Comparison of ENCODE assay signal across 10 mouse cellular contexts in genomic region chr9:65019146-65019545, GRCm38 (mm10). TPM values are rescaled to one million over a fixed set of nuclear protein-coding genes. Genes with fewer than 3 reads are reported as not detected.
DNase-seq lines count a peak whose midpoint lies in the region; ATAC-seq and TF ChIP-seq lines count a peak whose summit lies in the region.
"Had no signal": no experiment of that assay in that cellular context is flagged by ENCODE, and none has a peak within 500 bp of the region (broad histone marks: within the 10 kb centered on the region; RNA-seq: fewer than 3 reads in every experiment).

No protein-coding gene starts in this region.

- H3K4me2 ChIP-seq in neural tube, embryonic 12.5 days (replicated peaks) = peak overlapping the region; percentile 83
- peak overlapping the region; percentile 87; the same call in 1 of the 2 replicates for H3K4me2 ChIP-seq in lung, embryonic 15.5 days

- no peak overlapping the region for H3K9ac ChIP-seq in neural tube, embryonic 12.5 days
- no peak overlapping the region for H3K9ac ChIP-seq in lung, embryonic 15.5 days

- no peak for TF ChIP-seq POLR2A in cerebellum, adult 2 months (IDR thresholded peaks at IDR 0.05; ENCODE audit: borderline replicate concordance, insufficient read depth, low read length)

- no peak for DNase-seq in cerebellum, adult 2 months
- DNase-seq in cerebellum, adult 9-11 months = no peak
- DNase-seq in neural tube, embryonic 10.5 days (ENCODE audit: extremely low spot score, low spot score) = no peak
- DNase-seq in ovary, postnatal 10 days (ENCODE audit: low spot score) = no peak
- DNase-seq in cerebellum, adult 11 months = no peak
- no peak for DNase-seq in heart, postnatal 10 days
- DNase-seq: kidney, postnatal 4 days had no signal

- H3K27me3 ChIP-seq in cerebellum, adult 2 months (ENCODE audit: control insufficient read depth, insufficient read depth, low read length) = no peaks in the 10 kb centered on the region
- no peaks in the 10 kb centered on the region for H3K27me3 ChIP-seq in neural tube, embryonic 12.5 days (replicated peaks)
- no peaks in the 10 kb centered on the region for H3K27me3 ChIP-seq in lung, embryonic 15.5 days
- H3K27me3 ChIP-seq: Patski had no signal

- 45% methylated on average over 3 of the region's 3 CpGs for WGBS in cerebellum, adult 2 months
- 60% methylated on average over 3 of the region's 3 CpGs for WGBS in neural tube, embryonic 12.5 days
- 13% methylated on average over 3 of the region's 3 CpGs for WGBS in lung, embryonic 15.5 days

- H3K9me3 ChIP-seq in neural tube, embryonic 12.5 days = no peaks in the 10 kb centered on the region
- no peaks in the 10 kb centered on the region for H3K9me3 ChIP-seq in lung, embryonic 15.5 days

- peak overlapping the region; percentile 25 for H3K4me3 ChIP-seq in cerebellum, adult 2 months (replicated peaks; ENCODE audit: insufficient read depth, low read depth, low read length)
- H3K4me3 ChIP-seq in neural tube, embryonic 12.5 days = no peak overlapping the region
- no peak overlapping the region for H3K4me3 ChIP-seq in lung, embryonic 15.5 days

- no peak for TF ChIP-seq CTCF in cerebellum, adult 2 months (IDR thresholded peaks at IDR 0.05; ENCODE audit: borderline replicate concordance, insufficient read depth, low read depth, low read length)

- H3K36me3 ChIP-seq in neural tube, embryonic 12.5 days = no peaks in the 10 kb centered on the region
- H3K36me3 ChIP-seq in lung, embryonic 15.5 days = no peaks in the 10 kb centered on the region

- intact Hi-C loops in heart, postnatal 10 days (cut with DNase I) = no loop called here

- ATAC-seq in neural tube, embryonic 12.5 days (ENCODE audit: low FRiP score, low read depth) = no peak
- no peak for ATAC-seq in lung, embryonic 15.5 days (ENCODE audit: borderline replicate concordance, extremely low read depth, low FRiP score, low TSS enrichment)
- ATAC-seq: Patski had no signal

- no peak overlapping the region for H3K27ac ChIP-seq in cerebellum, adult 2 months (ENCODE audit: insufficient read depth, low read length)
- no peak overlapping the region for H3K27ac ChIP-seq in neural tube, embryonic 12.5 days
- no peak overlapping the region for H3K27ac ChIP-seq in lung, embryonic 15.5 days

- peaks cover 17% of the 10 kb centered on the region for H3K4me1 ChIP-seq in cerebellum, adult 2 months (ENCODE audit: control insufficient read depth, insufficient read depth, low read length)
- H3K4me1 ChIP-seq in neural tube, embryonic 12.5 days = peaks cover 48% of the 10 kb centered on the region
- H3K4me1 ChIP-seq in lung, embryonic 15.5 days = peaks cover 44% of the 10 kb centered on the region

RNA-seq across cellular contexts. Expression of gene Hacd3, which starts 2.3 kb away (rescaled TPM):
- 150 and 152 TPM in 2 replicates for polyA plus RNA-seq in cerebellum, adult 2 months (2012; rRNA removed)
- 165 and 166 TPM in 2 replicates for polyA plus RNA-seq in neural tube, embryonic 12.5 days (2016; fragmentation: Nextera tagmentation; extraction: Ambion mirVana)
- 77.0 and 79.8 TPM in 2 replicates for polyA plus RNA-seq in lung, embryonic 15.5 days (2015; fragmentation: Nextera tagmentation; extraction: Ambion mirVana)
- total RNA-seq in heart, postnatal 10 days (2021) = 10 to 100 TPM; 19.3 to 22.2 TPM

RNA-seq across cellular contexts. Expression of gene Dpp8, which starts 13.1 kb away (rescaled TPM):
- 76.6 and 85.8 TPM in 2 replicates for polyA plus RNA-seq in cerebellum, adult 2 months (2012; rRNA removed)
- polyA plus RNA-seq in neural tube, embryonic 12.5 days (2016; fragmentation: Nextera tagmentation; extraction: Ambion mirVana) = 48.9 and 53.5 TPM in 2 replicates
- 33.9 and 36.3 TPM in 2 replicates for polyA plus RNA-seq in lung, embryonic 15.5 days (2015; fragmentation: Nextera tagmentation; extraction: Ambion mirVana)
- 10 to 100 TPM; 66.6 to 72.7 TPM for total RNA-seq in heart, postnatal 10 days (2021)

RNA-seq across cellular contexts. Expression of gene Ints14, which starts 58.4 kb away (rescaled TPM):
- 24.1 and 26.4 TPM in 2 replicates for polyA plus RNA-seq in cerebellum, adult 2 months (2012; rRNA removed)
- 55.1 and 61.6 TPM in 2 replicates for polyA plus RNA-seq in neural tube, embryonic 12.5 days (2016; fragmentation: Nextera tagmentation; extraction: Ambion mirVana)
- 53.8 and 57.0 TPM in 2 replicates for polyA plus RNA-seq in lung, embryonic 15.5 days (2015; fragmentation: Nextera tagmentation; extraction: Ambion mirVana)
- 10 to 100 TPM; 25.7 to 27.0 TPM for total RNA-seq in heart, postnatal 10 days (2021)
